Mouse (Mus musculus) heart, adult 2 months (tissue): ENCODE measurements at regions not wholly inside any gene's neighbourhood (a gene's known extent, or its start where the extent isn't known, plus 50 kb on each side); places are given as distances from the start of the nearest gene placed in this dataset.

ENCODE experiments used
- CTCF ChIP-seq: fragments of 200-600 bp; IDR thresholded peaks from 2 replicates; pipeline ENCODE4 v1.8.1; 2022; ENCODE audit warnings: antibody characterized with exemption, mild to moderate bottlenecking, moderate library complexity
- EP300 ChIP-seq: fragments of 200-500 bp; IDR thresholded peaks from 2 replicates; pipeline ENCODE4 v1.6.1; 2011; ENCODE audit warnings: low read depth, low read length, control low read depth; ENCODE audit not compliant: insufficient read depth
- POLR2A ChIP-seq: fragments of 200-500 bp; IDR thresholded peaks from 2 replicates; pipeline ENCODE4 v1.6.1; 2011; ENCODE audit warnings: mild to moderate bottlenecking, low read depth, low read length, control low read depth; ENCODE audit not compliant: insufficient read depth

DNA sequence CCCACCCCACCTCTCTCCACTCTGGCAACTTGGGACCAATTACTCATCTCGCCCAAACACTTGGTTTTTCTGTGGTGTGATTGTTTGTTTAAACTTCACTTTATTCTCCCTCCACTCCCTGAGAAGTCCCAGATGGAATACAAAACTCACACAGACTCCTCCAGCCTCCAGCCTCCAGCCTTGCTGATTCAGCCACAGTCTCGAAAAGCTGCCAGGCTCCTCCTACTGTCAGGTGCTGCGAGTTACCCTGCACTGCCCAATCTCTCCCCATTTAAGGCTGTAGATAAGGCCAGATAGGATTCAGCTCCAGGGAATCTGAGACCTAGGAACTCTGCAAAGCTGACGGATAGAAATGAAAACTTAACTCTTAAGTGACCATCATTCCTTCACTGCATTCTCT is 340.7 kb downstream of the Cmpk2 start:
- TF ChIP-seq POLR2A (no peak), EP300 (no peak), CTCF (no peak)
